In the genomic region with DNA sequence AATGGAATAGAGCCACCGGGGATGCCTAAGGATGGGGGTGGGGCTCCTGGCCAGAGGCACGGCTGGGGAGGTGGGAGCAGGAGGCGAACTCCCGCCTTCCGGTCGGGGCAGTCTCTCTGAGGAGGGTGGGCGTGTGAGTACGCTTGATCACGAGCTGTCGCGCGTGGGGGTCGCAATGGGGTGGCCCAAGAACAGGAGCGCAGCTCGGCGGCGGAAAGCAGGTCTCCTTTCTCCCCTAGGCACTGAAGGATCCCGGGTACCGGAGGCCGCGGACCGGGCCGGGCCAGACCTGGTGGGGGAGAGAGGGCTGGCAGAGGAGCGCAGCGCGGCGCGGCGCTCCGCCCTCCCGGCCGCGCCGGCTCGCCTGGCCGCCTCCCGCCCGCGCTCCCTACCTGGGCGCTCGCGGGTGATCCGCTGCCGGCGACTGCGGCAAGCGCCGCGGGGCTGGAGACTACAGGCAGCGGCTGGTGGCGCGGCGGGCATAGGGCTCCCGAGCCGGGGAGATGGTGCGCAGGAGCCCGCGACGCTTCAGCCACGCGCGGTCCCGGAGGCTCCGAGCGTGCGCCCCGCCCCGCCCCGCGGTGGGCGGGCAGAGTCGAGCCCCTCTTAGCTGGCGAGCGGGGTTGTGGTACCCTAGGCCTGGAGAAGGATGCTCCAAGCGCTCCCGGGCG, we compare ENCODE assay signal across 7 mouse cellular contexts. TPM values are rescaled to one million over a fixed set of nuclear protein-coding genes. Genes with fewer than 3 reads are reported as not detected.
DNase-seq lines count a peak whose midpoint lies in the region; ATAC-seq lines count a peak whose summit lies in the region.

A gene (minus strand): TSS at position 530 of the 671 bp plus-strand sequence.

- ATAC-seq in lung, embryonic 16.5 days (ENCODE audit: low read depth): peak; percentile 35
- 0 out of 2 replicates have a peak, but pooled peaks have one; percentile 30 for ATAC-seq in embryonic facial prominence, embryonic 15.5 days (ENCODE audit: insufficient number of reproducible peaks, low FRiP score, low TSS enrichment, low read depth)
- peak; percentile 19; the same call in 1 of the 2 replicates for ATAC-seq in intestine, embryonic 14.5 days (replicated peaks; ENCODE audit: low FRiP score, low TSS enrichment, low read depth)
- peak; percentile 38 for ATAC-seq in neural tube, embryonic 14.5 days (ENCODE audit: low read depth)

- intact Hi-C loops in gastrocnemius, postnatal 36 days (cut with DNase I): no loop called here

- no peaks in the 10 kb centered on the region for H3K36me3 ChIP-seq in lung, embryonic 16.5 days (ENCODE audit: control insufficient read depth, insufficient read depth, low read length)
- H3K36me3 ChIP-seq in embryonic facial prominence, embryonic 15.5 days: no peaks in the 10 kb centered on the region
- no peaks in the 10 kb centered on the region for H3K36me3 ChIP-seq in intestine, embryonic 14.5 days (ENCODE audit: control insufficient read depth, insufficient read depth, low read length)
- H3K36me3 ChIP-seq in neural tube, embryonic 14.5 days (ENCODE audit: control insufficient read depth, insufficient read depth, low read length): no peaks in the 10 kb centered on the region

- no peak for DNase-seq in lung, postnatal 10 days
- DNase-seq in intestine, embryonic 14.5 days (ENCODE audit: low spot score): no peak
- DNase-seq in gastrocnemius, postnatal 36 days: no peak
- no peak for DNase-seq in lung, postnatal 36 days

- peak within 1 kb of the TSS; percentile 51; the same call in 1 of the 2 replicates for H3K9ac ChIP-seq in lung, embryonic 16.5 days (ENCODE audit: low read length)
- peak within 1 kb of the TSS; percentile 27; the same call in 1 of the 2 replicates for H3K9ac ChIP-seq in embryonic facial prominence, embryonic 15.5 days
- peak within 1 kb of the TSS; percentile 32 for H3K9ac ChIP-seq in intestine, embryonic 14.5 days (ENCODE audit: low read length)
- peak within 1 kb of the TSS; percentile 60 for H3K9ac ChIP-seq in neural tube, embryonic 14.5 days (replicated peaks; ENCODE audit: low read depth, low read length)

- peak within 1 kb of the TSS; percentile 86 for H3K4me2 ChIP-seq in lung, embryonic 16.5 days (ENCODE audit: low read depth, low read length)
- H3K4me2 ChIP-seq in embryonic facial prominence, embryonic 15.5 days (replicated peaks): peak within 1 kb of the TSS; percentile 94
- H3K4me2 ChIP-seq in intestine, embryonic 14.5 days (ENCODE audit: low read length): peak within 1 kb of the TSS; percentile 72
- H3K4me2 ChIP-seq in neural tube, embryonic 14.5 days (ENCODE audit: low read depth, low read length): peak within 1 kb of the TSS; percentile 76

- peaks cover 43% of the 10 kb centered on the region for H3K27me3 ChIP-seq in lung, embryonic 16.5 days (ENCODE audit: control insufficient read depth, insufficient read depth, low read depth, low read length)
- H3K27me3 ChIP-seq in embryonic facial prominence, embryonic 15.5 days: peaks cover 46% of the 10 kb centered on the region
- peaks cover 48% of the 10 kb centered on the region for H3K27me3 ChIP-seq in intestine, embryonic 14.5 days (replicated peaks; ENCODE audit: control insufficient read depth, insufficient read depth, low read length)
- peaks cover 47% of the 10 kb centered on the region for H3K27me3 ChIP-seq in neural tube, embryonic 14.5 days (ENCODE audit: control insufficient read depth, insufficient read depth, low read length)

- H3K9me3 ChIP-seq in lung, embryonic 16.5 days (ENCODE audit: control insufficient read depth, low read length): no peaks in the 10 kb centered on the region
- H3K9me3 ChIP-seq in embryonic facial prominence, embryonic 15.5 days (replicated peaks): no peaks in the 10 kb centered on the region
- no peaks in the 10 kb centered on the region for H3K9me3 ChIP-seq in intestine, embryonic 14.5 days (ENCODE audit: control insufficient read depth, low read length)
- H3K9me3 ChIP-seq in neural tube, embryonic 14.5 days (ENCODE audit: control insufficient read depth, low read length): no peaks in the 10 kb centered on the region

- under 1% methylated on average over 48 of the region's 77 CpGs for WGBS in lung, embryonic 16.5 days
- 2% methylated on average over 76 of the region's 77 CpGs for WGBS in embryonic facial prominence, embryonic 15.5 days
- 4% methylated on average over 72 of the region's 77 CpGs for WGBS in intestine, embryonic 14.5 days
- under 1% methylated on average over 38 of the region's 77 CpGs for WGBS in neural tube, embryonic 14.5 days

- peak within 1 kb of the TSS; percentile 53 for H3K4me3 ChIP-seq in lung, embryonic 16.5 days (ENCODE audit: low read length)
- H3K4me3 ChIP-seq in embryonic facial prominence, embryonic 15.5 days (replicated peaks): peak within 1 kb of the TSS; percentile 56
- H3K4me3 ChIP-seq in intestine, embryonic 14.5 days (ENCODE audit: low read depth, low read length): peak within 1 kb of the TSS; percentile 43
- H3K4me3 ChIP-seq in neural tube, embryonic 14.5 days (ENCODE audit: low read depth, low read length): peak within 1 kb of the TSS; percentile 53

- H3K27ac ChIP-seq in lung, embryonic 16.5 days (ENCODE audit: low read length): no peak within 1 kb of the TSS
- H3K27ac ChIP-seq in embryonic facial prominence, embryonic 15.5 days (replicated peaks): no peak within 1 kb of the TSS
- H3K27ac ChIP-seq in intestine, embryonic 14.5 days (ENCODE audit: low read depth): no peak within 1 kb of the TSS
- H3K27ac ChIP-seq in neural tube, embryonic 14.5 days (ENCODE audit: low read depth, low read length): no peak within 1 kb of the TSS

- H3K4me1 ChIP-seq in lung, embryonic 16.5 days (replicated peaks; ENCODE audit: control insufficient read depth, insufficient read depth, low read length): peaks cover 11% of the 10 kb centered on the region
- peaks cover 18% of the 10 kb centered on the region for H3K4me1 ChIP-seq in embryonic facial prominence, embryonic 15.5 days
- peaks cover 3% of the 10 kb centered on the region; the same call in 1 of the 2 replicates for H3K4me1 ChIP-seq in intestine, embryonic 14.5 days (replicated peaks; ENCODE audit: control insufficient read depth, insufficient read depth, low read length)
- peaks cover 13% of the 10 kb centered on the region for H3K4me1 ChIP-seq in neural tube, embryonic 14.5 days (ENCODE audit: control insufficient read depth, insufficient read depth, low read length)

RNA-seq across cellular contexts. Expression of the gene that starts here (rescaled TPM):
- not detected in 2 replicates for polyA plus RNA-seq in lung, embryonic 16.5 days (2015; fragmentation: Nextera tagmentation; extraction: Ambion mirVana)
- 0.20 and 0.28 TPM in 2 replicates for polyA plus RNA-seq in embryonic facial prominence, embryonic 15.5 days (2015; fragmentation: Nextera tagmentation; extraction: Ambion mirVana)
- 0.16 and 0.20 TPM in 2 replicates for polyA plus RNA-seq in intestine, embryonic 14.5 days (2014; fragmentation: Nextera tagmentation; extraction: Ambion mirVana)
- polyA plus RNA-seq in neural tube, embryonic 14.5 days (2014; fragmentation: Nextera tagmentation; extraction: Ambion mirVana): 0.52 and 1.4 TPM in 2 replicates
- not detected for total RNA-seq in gastrocnemius, postnatal 36 days (2021)

Comparison
In these comparisons a context has a peak if more than half of its experiments do, and no peak if none do; other contexts are left out.
1. Peak in ATAC-seq, H3K4me3 ChIP-seq, H3K9ac ChIP-seq and H3K4me2 ChIP-seq in lung, embryonic 16.5 days; RNA of the gene not detected or under 1 TPM.
2. Peak in ATAC-seq, H3K4me3 ChIP-seq, H3K9ac ChIP-seq and H3K4me2 ChIP-seq in embryonic facial prominence, embryonic 15.5 days; RNA of the gene not detected or under 1 TPM.
3. Peak in ATAC-seq, H3K4me3 ChIP-seq, H3K9ac ChIP-seq and H3K4me2 ChIP-seq in intestine, embryonic 14.5 days; RNA of the gene not detected or under 1 TPM.